Mouse (Mus musculus) CD4-positive, CD25-positive, alpha-beta regulatory T cell, adult 2 months (primary cell): Measurements from ENCODE around the gene Gm10277.

Experiments
- DNase-seq: peaks from one replicate; pipeline ENCODE4 v3.0.0-alpha.2; 2012; ENCODE audit warnings: low read depth, low spot score

Gm10277 gene

DNA sequence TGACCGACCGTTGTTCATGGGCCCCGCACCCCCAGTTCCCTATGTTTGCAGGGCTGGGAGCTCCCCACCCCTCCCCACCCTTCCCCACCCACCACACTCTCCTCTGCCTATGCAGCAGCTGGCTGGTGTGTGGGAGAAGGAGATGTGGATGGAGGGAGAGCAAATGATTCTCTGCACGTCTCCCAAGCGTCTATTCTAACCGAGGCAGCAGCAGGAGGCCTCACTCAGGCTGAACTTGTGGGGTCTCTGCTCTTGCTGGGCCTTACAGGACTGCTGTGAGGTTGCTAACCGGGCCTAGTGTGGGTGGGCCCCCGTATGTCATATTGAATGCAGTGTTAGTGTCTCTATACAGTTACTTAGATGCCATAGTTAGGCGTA is 12.9 kb upstream of the Gm10277 start:
- no peak for DNase-seq

DNA sequence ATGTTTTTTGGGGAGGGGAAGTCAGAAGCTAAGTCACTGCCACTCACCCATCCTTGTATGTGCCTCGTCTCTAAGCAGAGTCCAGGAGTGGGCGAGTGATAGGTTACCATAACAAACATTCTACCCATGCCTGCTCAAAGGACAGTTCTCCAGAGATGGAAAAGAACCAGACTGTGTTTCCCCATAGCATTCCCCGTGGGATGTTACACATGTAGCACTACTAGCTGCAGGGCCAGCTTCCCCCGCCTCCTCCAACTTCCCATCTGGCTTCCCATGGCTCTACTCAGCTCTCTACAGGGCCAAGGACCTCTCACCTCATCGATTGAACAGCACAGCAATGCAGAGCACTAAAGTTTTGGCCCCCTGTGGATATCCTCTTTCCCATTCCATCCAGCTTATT is 7.7 kb upstream of the Gm10277 start:
- DNase-seq: no peak

DNA sequence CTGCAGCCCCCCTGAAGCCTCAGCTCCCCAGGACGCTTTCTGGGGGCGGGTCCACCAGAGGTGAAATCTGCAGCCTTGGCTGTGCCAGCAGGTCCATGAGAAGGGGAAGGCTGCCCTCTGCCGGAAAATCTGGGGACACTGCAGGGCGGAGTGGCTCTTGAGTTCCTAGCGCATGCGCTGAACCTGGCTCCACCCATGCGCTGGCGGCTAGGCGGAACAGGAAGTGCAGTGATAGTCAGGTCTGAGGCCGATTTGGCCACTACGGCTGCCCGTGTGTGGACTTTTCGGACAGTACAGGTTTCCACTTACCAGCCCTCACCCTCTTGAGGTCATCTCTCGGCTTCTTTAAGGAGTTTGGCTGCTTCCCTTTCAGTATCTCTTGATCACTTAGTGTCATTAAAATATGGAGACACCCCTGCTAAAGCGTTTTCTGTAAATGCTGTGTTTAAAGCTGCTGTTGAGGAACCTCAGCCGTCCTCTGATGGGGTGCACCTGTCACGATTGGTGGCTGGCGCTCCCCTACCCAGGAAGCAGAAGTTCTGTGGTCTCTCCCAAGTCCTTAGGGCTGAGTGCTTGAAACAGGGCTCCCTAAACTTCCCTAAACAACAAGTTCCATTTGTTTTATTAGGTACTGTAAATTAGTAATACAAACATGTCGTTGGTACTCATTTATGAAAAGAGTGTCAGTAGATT is 5.8 kb upstream of the Gm10277 start:
- peak; percentile 98 for DNase-seq

DNA sequence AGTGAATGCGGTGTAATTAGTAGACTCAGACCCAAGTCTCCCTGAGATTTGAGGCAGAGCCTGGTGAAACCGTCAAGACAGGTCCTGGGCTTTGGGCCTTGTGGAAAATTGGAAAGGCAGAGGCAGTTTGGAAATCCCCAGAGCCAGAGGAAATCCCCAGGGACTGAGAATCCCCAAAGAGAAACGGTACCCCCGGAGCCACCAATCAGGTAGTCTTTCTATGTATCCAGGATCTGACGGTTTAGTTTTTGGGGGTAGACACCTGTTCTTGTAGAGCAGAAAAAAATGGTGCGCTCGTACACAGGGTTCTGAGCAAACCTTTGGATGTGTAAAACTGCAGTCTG is 5.0 kb upstream of the Gm10277 start:
- peak; percentile 43 for DNase-seq

DNA sequence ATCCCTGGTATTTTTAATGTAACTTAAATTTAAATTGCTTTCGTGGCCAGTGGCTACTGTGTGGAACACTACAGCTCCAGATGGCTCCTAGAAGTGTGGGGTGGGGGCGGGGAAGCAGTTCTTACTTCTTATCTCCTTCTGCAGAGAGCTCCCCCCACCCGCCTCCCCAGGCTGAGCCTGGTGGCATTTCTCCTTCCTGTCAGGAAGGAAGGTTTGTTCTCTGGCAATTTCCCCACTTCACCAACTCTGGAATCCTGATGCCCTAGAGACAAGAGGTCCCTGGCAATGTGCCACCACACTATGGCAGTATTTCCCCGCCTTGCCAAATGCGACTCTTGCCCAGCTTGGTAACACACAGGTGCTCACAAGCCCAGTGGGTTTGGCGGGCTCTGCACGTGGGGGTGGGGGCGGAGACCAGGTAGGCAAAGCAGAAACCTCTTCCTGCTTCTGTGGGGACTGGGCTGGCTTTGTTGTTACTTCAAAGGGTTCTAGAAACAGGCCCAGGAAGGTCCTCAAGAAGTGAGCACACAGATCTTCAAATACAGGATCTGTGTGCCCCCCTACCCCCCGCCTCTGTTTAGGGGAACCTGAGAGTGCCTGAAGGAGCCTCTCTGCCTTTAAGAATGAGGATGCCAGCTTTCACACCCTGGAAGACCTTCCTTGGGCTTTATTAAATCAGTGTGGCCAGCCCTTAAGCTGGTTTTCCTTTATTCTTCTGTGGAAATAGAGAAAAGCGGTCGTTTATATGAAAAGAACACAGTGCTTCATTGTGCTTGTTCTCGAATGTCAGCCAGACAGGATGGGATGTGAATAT is 4.4 kb upstream of the Gm10277 start:
- DNase-seq: peak; percentile 82

DNA sequence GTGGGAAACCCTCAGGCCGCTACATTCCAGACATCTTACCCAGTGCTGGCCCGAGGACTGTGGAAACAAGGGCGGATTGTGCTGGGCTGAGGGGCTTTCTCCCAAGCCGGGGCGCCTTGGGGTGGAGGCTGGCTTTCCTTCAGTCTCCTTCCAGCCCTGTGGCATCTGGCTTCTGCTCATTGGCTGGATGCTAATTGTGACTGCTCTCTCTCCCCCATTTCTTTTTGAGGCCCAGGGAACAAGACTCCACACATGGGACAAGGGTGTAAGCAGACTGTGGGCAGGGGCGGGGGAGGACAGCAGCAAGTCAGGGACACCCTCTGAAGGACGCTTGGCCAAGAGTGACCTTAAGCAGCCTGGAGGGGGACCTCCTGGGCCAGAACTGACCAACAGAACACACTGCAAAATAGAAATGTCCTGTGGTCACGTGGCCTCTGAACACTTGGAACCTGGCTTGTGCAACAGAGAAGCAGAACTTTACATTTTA is 3.7 kb upstream of the Gm10277 start:
- DNase-seq: peak; percentile 11

DNA sequence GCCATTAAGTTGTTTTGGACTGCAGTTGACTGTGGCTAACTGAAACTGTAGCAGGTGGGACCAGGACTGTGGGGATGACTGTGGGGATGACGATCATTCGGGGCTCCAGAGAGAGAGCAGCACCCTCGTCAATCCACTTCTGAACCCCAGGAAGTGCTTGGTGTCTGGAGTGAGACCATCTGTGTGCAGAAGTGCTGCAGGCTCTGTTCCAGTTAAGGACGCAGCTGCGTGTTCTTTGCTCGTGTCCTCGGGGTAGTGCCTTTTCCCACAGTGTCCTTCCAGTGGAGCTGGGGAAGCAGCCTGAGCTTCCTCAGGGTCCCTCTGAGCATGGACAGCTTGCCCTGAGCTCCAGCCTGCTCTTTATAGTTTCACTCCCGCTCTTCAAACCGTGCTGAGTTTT is 2.7 kb upstream of the Gm10277 start:
- DNase-seq: no peak

DNA sequence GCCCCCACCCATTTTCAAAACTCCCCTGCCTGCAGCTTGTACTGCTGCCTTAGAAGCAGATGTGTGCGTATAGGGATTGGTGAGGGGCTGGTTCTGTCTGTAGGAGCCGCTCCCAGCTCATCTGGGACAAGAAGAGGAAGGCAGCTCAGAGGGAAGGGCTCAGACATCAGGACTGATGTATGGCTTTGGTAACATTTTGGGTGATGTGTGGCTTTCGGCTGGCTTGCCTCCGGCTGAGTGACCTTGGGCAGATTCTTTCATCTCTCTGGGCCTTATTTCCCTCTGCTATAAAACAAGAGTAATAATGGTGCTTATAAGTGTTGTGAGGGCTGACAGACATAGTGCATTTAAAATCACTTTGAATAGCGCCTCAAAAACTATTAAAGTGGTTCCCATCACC is 2.0 kb upstream of the Gm10277 start:
- no peak for DNase-seq

DNA sequence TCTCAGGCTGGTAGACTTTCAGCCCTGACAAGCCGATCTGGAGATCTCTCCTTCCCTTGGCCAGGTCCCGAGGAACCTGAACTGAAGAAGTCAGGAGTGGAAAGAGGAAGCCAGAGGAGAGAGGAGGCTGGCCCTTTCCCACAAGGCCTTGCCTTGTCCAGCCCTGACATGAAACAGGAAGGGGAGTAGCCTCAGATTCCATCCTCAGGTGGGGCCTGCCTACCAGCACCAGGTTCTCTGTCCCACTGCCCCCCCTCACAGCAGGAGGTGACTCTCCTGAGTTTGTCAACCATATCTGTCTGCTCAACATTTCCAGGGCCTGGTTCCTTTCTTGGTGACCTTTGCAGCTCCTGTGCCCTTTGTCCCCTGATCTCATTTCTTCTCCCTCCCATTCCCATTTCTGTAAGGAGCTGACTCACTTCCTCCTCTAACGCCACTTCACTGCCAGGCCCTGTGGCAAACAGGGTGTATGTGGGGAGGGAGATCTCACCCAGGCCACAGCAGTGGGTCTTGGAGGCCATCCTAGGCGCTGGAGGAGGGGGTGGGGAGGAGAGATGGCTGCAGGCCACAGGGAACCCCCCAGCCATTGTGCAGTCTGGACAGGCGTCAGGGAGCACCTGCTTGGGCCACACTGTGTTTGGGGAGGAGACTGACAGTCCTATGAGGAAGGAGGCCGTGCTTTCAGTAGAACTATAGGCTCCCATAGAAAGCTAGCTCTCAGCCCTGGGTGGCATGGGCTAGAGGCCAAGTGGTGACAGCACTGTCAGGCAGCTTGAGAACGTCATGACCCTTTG is 1.6 kb downstream of the Gm10277 start:
- no peak for DNase-seq

DNA sequence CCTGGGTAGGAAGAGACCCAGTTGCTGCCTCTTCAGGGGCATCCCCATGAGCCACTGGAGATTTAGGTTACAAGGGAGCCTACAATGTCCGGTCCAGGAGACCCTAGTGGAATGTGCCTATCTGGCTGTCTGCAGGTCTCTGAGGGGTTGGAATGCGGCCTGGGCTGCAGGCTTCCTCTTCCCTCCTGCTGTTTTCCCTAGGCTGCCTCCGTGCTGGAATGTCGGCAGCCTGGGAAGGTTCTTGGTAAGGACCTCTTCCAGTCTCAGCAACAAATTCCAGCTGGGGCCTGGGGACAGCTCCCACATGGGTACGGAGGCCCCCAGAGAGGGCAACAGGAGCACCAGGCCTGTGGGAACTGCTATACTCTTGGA is 2.2 kb downstream of the Gm10277 start:
- no peak for DNase-seq

DNA sequence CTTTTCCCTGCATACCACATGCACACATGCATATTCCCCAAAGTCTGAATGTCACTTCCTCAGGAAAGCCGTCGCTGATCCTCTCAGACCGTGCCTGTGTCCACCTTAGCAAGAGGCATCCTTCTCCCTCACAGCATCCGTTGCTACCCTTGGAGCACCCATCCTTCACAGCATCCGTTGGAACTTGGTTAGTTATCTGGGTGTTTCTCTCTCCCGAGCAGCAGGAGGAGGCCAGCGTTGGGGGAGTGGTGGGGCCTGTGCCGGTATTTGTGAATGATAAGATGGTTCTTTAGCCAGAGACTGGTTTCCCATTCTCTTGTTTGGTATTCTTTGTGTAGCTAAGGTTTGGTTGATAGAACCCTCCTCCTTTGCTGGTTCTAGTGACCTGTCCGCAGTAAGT is 2.7 kb downstream of the Gm10277 start:
- DNase-seq: no peak

DNA sequence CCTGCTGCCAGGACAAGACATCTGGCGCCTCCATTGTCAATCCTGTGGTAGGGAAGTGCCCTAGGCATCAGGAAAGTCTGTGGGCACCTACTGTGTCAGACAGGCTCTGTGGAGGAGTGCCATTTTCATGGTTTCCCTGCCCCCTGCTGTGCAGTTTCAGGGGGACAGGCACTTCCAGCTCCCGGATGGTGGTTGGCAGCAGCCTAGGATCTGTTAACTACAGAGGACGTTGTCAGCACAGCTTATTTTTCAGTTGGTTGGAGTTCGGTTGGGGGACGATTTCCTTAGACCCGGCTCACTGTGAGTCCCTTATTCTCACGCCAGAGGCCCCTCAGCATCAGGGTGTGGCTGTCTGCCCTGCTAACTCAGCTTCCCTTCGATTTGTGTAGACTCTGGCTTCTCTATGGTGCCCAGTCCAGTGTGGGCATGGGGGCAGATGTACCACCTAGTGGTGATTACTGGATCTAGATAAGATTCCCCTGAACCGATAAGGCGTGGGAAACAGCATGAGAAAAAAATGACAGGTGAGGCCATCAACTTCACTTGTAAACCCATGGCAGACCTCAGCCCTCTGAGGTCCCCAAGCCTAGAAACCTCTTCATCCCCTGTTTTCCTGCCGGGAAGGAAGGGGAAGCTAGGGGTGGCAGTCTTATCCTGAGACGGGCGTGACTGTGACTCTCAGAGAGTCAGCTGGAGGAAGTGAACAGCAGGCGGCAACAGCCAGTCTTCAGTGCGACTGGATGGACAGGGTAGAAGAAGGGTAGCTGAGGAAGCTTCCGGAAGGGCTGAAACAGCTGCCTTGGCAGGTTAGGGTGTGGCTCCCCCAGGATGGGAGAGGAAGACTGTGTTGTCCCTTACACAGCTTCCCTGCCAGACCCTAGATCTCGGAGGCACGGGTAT is 3.5 kb downstream of the Gm10277 start:
- peak; percentile 48 for DNase-seq

DNA sequence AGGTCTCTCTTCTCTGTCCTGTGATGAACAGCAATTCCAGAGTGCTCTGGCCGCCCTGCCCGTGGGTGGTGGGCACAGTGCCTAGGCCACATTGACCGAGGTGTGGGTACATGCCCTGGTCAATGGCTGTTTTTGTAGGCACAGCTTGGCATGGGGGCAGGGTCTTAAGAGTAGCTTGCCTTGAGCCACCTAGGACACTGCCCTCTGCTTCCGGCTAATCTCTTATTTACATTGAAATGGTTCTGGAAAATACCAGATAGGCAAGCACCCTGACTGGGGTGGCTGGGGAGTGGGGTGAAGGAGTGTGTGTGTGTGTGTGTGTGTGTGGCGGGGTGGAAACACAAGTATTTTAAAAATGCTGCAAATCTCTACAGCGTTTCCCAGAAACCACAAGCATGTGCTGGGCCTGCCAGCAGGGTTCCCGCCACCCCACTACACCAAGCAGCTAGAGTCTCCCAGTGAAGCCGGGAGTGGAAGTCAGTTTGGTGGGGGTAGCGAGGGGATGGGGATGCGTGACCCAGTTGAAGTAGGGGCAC is 4.3 kb downstream of the Gm10277 start:
- no peak for DNase-seq

DNA sequence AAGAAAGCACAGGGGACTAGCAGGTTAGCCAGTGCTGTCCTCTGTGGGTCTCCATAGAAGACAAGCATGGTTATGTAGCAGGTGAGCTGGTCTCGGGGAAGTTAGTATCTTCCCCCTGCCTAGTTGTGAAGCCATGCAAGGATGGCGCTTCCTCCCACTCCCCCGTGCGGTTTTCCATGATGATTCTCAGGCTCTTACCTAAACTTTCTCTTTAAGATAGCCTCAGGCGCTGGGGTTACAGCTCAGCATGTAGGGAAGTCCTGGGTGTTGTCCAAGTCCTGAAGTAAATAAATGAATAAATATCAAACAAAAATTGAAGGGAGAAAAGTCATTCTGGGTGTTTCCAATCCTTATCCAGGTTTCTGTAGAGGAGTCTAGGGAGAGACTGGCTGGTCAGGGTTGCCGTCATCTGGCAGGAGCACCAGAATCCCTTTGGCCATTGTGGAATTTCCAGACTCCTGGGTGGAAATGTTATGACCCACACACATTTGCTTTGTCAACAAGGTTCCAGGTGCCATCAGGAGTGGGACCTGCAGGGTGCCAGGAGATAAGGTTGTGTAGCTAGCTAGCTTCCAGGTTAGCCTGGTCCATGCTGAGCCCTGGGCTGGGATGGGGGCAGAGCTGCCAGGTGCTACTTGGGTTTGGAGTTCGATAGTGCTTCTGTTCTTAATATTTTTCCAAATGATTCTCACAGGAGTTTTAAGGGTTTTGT is 5.3 kb downstream of the Gm10277 start:
- no peak for DNase-seq

DNA sequence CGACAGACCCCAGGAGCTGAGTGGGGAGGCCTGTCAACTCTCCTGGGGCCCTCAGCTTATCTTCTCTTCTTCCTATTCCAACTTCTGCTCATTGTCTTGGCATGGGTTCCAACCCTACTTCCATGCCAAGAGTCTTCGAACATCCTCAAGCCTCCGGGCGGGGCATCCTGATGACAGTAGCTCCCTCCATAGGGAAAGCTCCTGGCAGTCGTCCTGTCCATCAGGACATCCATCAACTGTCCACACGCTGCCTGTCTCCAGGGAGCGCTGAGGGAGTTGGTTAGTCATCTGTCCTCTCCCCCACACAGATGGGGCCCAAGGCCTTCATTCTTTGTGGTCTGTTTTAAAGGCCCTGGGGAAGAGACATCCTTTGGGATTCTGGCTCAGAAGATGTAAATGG is 6.5 kb downstream of the Gm10277 start:
- DNase-seq: no peak

DNA sequence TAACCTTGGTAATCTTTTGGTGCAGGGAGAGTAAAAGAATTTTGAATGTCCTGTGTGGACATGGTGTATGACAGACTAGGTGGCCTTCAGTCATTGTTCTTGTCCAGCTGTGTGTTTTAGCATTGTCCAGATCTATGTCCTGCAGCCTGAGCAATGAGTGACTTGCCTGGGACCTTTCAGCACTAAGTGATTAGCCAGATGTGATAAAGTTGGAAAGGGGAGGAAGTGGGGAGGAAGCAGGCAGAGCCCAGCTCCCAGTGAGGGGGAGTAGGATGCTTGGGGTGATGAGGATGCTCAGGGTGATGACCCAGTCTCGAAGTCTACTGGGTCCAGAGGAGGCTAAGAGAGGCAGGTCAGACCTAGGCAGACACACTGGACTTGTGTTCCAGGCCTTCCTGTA is 8.3 kb downstream of the Gm10277 start:
- no peak for DNase-seq

DNA sequence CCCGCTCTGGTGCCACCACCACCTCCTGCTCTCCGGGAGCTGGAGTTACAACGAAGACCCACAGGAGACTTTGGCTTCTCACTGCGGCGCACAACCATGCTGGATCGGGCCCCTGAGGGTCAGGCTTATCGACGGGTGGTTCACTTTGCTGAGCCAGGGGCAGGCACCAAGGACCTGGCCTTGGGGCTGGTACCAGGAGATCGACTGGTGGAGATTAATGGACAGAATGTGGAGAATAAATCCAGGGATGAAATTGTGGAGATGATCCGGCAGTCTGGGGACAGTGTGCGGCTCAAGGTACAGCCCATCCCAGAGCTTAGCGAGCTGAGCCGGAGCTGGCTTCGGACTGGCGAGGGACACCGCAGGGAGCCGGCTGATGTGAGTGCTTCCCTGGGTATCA is 9.6 kb downstream of the Gm10277 start:
- no peak for DNase-seq

DNA sequence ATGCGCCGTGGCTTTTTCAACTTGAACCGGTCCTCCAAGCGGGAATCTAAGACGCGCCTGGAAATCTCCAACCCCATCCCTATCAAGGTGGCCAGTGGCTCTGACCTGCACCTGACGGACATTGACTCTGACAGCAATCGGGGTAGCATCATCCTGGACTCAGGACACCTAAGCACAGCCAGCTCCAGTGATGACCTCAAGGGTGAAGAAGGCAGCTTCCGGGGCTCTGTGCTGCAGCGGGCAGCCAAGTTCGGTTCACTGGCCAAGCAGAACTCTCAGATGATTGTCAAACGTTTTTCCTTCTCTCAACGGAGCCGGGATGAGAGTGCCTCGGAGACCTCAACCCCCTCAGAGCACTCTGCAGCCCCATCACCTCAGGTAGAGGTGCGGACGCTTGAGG is 10.1 kb downstream of the Gm10277 start:
- no peak for DNase-seq

DNA sequence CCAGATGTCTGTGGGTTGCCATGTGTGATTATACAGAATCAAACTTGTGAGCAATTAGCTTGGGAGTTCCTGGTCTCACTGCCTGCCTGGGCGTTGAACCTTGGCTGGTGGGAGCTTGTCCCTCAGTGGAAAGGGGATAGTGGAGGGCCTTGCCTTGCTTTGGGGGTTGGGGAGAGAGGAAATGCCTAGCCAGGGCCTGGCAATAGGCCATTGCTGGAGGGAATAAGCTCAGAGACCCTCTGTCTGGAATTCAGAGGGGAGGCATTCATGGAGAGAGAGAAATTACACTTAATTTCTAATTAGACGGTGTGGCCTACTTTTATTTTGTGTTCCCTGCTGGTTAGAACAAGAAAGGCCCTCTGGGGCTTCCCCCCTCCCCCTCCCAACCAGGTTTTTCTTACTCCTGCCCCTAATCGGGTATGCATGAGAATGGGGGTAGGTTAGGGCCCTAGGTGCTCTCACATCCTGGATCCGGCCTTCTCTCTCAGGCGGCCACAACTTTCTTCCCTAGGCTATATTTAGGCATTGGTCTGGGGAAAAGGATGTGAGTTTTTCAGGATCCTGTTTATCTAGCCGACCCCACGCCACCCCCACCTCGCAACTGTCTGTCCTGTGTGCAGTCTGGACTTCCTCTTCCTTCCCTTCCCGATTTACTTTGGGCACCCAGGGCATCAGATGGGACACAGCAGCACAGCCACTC is 11.7 kb downstream of the Gm10277 start:
- no peak for DNase-seq
